Mouse (Mus musculus) neural tube, embryonic 14.5 days (tissue): Measurements from ENCODE around the gene Robo1. TPM values are rescaled to one million over a fixed set of nuclear protein-coding genes. Genes with fewer than 3 reads are reported as not detected.
A peak's percentile ranks its signal among the peaks of the same experiment; 100 is the strongest.

Experiments used
- ATAC-seq: fragments of 200-750 bp; cut with Nextera tagmentation; 2 replicates; pipeline ENCODE4 v1.8.0; 2017; ENCODE audit warnings: low read depth, mild to moderate bottlenecking, moderate TSS enrichment, moderate library complexity
- H3K27ac ChIP-seq: fragments of 300-500 bp; sonication (generic); 2 replicates; pipeline ENCODE4 v1.5.1; 2014; ENCODE audit warnings: low read depth, mild to moderate bottlenecking, control low read depth, low read length, moderate library complexity, mixed read lengths
- H3K27me3 ChIP-seq: fragments of 300-500 bp; sonication (generic); 2 replicates; pipeline ENCODE4 v1.6.1; 2014; ENCODE audit warnings: low read length; ENCODE audit not compliant: control insufficient read depth, insufficient read depth
- H3K36me3 ChIP-seq: fragments of 300-500 bp; sonication (generic); 2 replicates; pipeline ENCODE4 v1.6.1; 2014; ENCODE audit warnings: low read length, mixed read lengths; ENCODE audit not compliant: control insufficient read depth, insufficient read depth
- H3K4me1 ChIP-seq: fragments of 300-500 bp; sonication (generic); 2 replicates; pipeline ENCODE4 v1.6.1; 2014; ENCODE audit warnings: low read length; ENCODE audit not compliant: control insufficient read depth, insufficient read depth
- H3K4me2 ChIP-seq: fragments of 300-500 bp; sonication (generic); 2 replicates; pipeline ENCODE4 v1.6.1; 2014; ENCODE audit warnings: mild to moderate bottlenecking, low read depth, low read length, control low read depth
- H3K4me3 ChIP-seq: fragments of 300-500 bp; sonication (generic); 2 replicates; pipeline ENCODE4 v1.5.1; 2014; ENCODE audit warnings: low read depth, low read length, control low read depth, mixed read lengths
- H3K9ac ChIP-seq: fragments of 300-500 bp; sonication (generic); replicated peaks from 2 replicates; pipeline ENCODE4 v1.6.1; 2014; ENCODE audit warnings: low read depth, mild to moderate bottlenecking, control low read depth, low read length, mixed read lengths
- H3K9me3 ChIP-seq: fragments of 300-500 bp; sonication (generic); 2 replicates; pipeline ENCODE4 v1.6.1; 2016; ENCODE audit warnings: low read length; ENCODE audit not compliant: control insufficient read depth
- WGBS: fragments of 180-500 bp; shearing (Covaris S2); extraction: QIAGEN DNeasy Blood & Tissue Kit; methylation state at CpG from one replicate; pipeline ENCODE4 v1.1.7; 2014; 5-methylcytosine and 5-hydroxymethylcytosine counted together
- polyA plus RNA-seq: library from polyadenylated mRNA; unstranded; fragments of >200 nt; fragmentation: Nextera tagmentation; extraction: Ambion mirVana; gene quantifications from 2 replicates; pipeline ENCODE4 v1.2.1, GENCODE M21; 2014

Gene Robo1
- polyA plus RNA-seq, 1 experiment from 2014 or later = 46.2 TPM

DNA sequence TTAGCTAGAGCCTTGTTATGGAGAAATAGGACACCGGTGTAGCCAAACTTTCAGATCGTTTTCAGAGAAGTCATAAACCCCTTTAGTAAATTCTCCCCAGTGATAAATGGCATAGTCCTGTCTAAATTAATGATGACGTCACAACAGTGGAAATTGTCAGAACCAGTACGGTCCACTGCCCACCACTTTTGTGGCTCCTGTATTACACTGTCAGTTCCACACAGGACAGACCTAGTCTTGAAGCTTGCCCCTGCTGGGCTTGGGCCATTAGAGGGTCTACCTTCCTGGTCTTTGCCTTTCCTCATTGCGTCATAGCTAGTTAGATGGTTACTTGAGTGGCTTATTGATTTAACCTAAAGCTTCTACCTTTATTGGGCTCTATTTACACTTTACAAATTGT is 369.1 kb downstream of the Robo1 start:
- Histone ChIP-seq H3K36me3 (no peaks in the 10 kb centered on the region), H3K4me3 (no peak overlapping the region), H3K9me3 (no peaks in the 10 kb centered on the region), H3K27ac (no peak overlapping the region), H3K27me3 (no peaks in the 10 kb centered on the region), H3K4me1 (peaks cover 14% of the 10 kb centered on the region), H3K9ac (no peak overlapping the region), H3K4me2 (no peak overlapping the region)
- no peak for ATAC-seq
- WGBS = 52% methylated on average over 5 of the region's 5 CpGs

DNA sequence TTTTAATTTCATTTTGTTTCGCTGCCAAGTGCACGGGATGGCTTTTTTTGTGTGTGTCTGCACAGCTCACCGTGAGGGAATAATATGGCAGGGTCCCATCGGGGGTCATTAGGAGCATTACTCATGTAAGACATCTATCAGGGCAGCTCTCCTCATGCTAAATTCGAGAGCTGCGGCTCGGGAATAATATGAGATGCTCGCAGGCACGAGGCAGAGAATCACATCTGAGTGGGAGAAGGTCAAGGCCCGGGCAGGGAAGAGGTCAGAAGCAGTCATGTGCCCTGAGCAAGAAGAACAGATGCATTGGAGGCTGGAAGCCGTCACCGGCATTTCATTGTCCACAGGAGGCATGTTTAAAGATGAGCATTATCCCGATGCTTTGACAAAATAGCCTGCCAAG is 370.3 kb downstream of the Robo1 start:
- H3K9ac ChIP-seq = no peak overlapping the region
- 8% methylated on average over 13 of the region's 13 CpGs for WGBS
- H3K27ac ChIP-seq = no peak overlapping the region
- ATAC-seq = peak; percentile 62; the same call in 1 of the 2 replicates
- H3K4me2 ChIP-seq = peak overlapping the region; percentile 36
- no peak overlapping the region for H3K4me3 ChIP-seq
- no peaks in the 10 kb centered on the region for H3K27me3 ChIP-seq
- peaks cover 14% of the 10 kb centered on the region for H3K4me1 ChIP-seq
- H3K9me3 ChIP-seq = no peaks in the 10 kb centered on the region
- H3K36me3 ChIP-seq = no peaks in the 10 kb centered on the region

GRCm38 (mm10) chr16:72678947-72679558 is 370.9 kb downstream of the Robo1 start:
- Histone ChIP-seq H3K27me3 (no peaks in the 10 kb centered on the region), H3K4me2 (peak overlapping the region; percentile 36; the same call in 1 of the 2 replicates), H3K27ac (no peak overlapping the region), H3K4me3 (no peak overlapping the region), H3K9ac (no peak overlapping the region), H3K9me3 (no peaks in the 10 kb centered on the region), H3K36me3 (no peaks in the 10 kb centered on the region), H3K4me1 (peaks cover 14% of the 10 kb centered on the region)
- ATAC-seq = 0 out of 2 replicates have a peak, but pooled peaks have one; percentile 18
- WGBS = 54% methylated on average over 11 of the region's 11 CpGs

GRCm38 (mm10) chr16:72685604-72686479 is 377.7 kb downstream of the Robo1 start:
- Histone ChIP-seq H3K27ac (no peak overlapping the region), H3K4me3 (no peak overlapping the region), H3K9me3 (no peaks in the 10 kb centered on the region), H3K27me3 (no peaks in the 10 kb centered on the region), H3K4me2 (no peak overlapping the region), H3K9ac (no peak overlapping the region), H3K36me3 (no peaks in the 10 kb centered on the region), H3K4me1 (peaks cover 7% of the 10 kb centered on the region; the same call in 1 of the 2 replicates)
- WGBS = 44% methylated on average over 6 of the region's 6 CpGs
- ATAC-seq = no peak

DNA sequence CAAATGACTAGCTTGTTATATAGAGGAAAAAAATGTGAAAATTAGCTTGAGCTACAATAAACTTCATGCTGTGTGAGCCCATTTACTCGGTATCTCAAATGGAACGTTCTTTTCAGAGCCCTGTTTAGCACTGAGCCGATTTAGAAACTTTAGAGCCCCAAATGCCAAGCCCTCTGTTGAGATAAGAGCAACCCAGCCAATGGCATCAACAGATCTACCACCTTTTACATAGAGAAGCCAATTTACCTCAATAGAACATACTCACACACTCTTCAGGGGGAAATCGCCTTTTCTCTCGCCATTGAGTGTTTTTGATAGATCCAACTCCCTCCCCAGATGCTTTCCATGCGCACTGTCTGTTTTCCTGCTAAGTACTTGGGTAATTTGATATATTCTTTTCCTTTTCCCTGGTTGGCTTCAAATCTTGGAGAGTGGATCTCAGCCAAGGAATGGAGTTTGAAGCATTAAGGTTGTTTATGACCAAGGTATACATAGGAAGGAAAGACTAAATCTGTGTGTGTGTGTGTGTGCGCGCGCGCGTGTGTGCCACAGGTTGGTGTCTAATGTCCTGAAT is 378.5 kb downstream of the Robo1 start:
- Histone ChIP-seq H3K27ac (0 out of 2 replicates have a peak overlapping the region, but pooled peaks have one; percentile 3), H3K9me3 (no peaks in the 10 kb centered on the region), H3K4me2 (no peak overlapping the region), H3K27me3 (no peaks in the 10 kb centered on the region), H3K9ac (no peak overlapping the region), H3K4me1 (peaks cover 12% of the 10 kb centered on the region; the same call in 1 of the 2 replicates), H3K4me3 (no peak overlapping the region), H3K36me3 (no peaks in the 10 kb centered on the region)
- 65% methylated on average over 11 of the region's 11 CpGs for WGBS
- no peak for ATAC-seq

GRCm38 (mm10) chr16:72687651-72688050 is 379.5 kb downstream of the Robo1 start:
- Histone ChIP-seq H3K4me3 (no peak overlapping the region), H3K36me3 (no peaks in the 10 kb centered on the region), H3K9me3 (no peaks in the 10 kb centered on the region), H3K4me1 (peaks cover 21% of the 10 kb centered on the region; the same call in 1 of the 2 replicates), H3K9ac (no peak overlapping the region), H3K27ac (no peak overlapping the region), H3K4me2 (no peak overlapping the region), H3K27me3 (no peaks in the 10 kb centered on the region)
- 48% methylated on average over 3 of the region's 3 CpGs for WGBS
- ATAC-seq = no peak

DNA sequence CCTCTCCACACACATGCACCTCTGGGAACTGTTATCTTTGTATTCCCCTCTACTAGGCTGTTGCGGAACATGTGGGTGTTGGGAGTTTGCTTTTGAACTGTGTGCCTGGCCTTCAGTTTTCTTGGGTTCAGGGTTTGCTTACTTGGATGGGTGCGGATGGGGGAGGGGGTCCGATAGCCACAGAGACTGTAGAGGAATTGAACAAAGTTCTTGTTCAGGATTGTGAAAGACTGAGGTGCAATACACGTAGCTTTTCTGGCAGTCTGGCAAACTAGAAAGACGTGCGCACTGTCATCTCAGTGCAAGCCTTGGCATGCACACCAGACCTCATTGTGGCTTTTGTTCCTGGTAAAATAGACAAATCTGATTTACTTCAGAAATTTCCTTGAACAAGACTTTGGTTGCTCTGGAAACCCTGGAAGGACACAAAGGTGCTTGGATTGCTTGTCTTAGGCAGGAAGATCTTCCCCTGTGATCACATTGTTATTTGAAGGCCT is 380.1 kb downstream of the Robo1 start:
- ATAC-seq = peak; percentile 53; the same call in 1 of the 2 replicates

GRCm38 (mm10) chr16:72691909-72692308 is 383.8 kb downstream of the Robo1 start:
- no peak overlapping the region for H3K9ac ChIP-seq
- H3K9me3 ChIP-seq = no peaks in the 10 kb centered on the region
- peaks cover 31% of the 10 kb centered on the region; the same call in 1 of the 2 replicates for H3K4me1 ChIP-seq
- 11% methylated on average over 3 of the region's 3 CpGs for WGBS
- H3K36me3 ChIP-seq = no peaks in the 10 kb centered on the region
- H3K4me2 ChIP-seq = no peak overlapping the region
- no peak overlapping the region for H3K27ac ChIP-seq
- H3K27me3 ChIP-seq = no peaks in the 10 kb centered on the region
- ATAC-seq = peak; percentile 58; the same call in 1 of the 2 replicates
- no peak overlapping the region for H3K4me3 ChIP-seq

More for the DNA sequence above, 380.1 kb downstream of the Robo1 start:
- no peaks in the 10 kb centered on the region for H3K9me3 ChIP-seq
- H3K36me3 ChIP-seq = no peaks in the 10 kb centered on the region
- no peaks in the 10 kb centered on the region for H3K27me3 ChIP-seq
- H3K4me2 ChIP-seq = no peak overlapping the region
- H3K4me3 ChIP-seq = no peak overlapping the region
- peaks cover 26% of the 10 kb centered on the region; the same call in 1 of the 2 replicates for H3K4me1 ChIP-seq
- no peak overlapping the region for H3K9ac ChIP-seq
- no peak overlapping the region for H3K27ac ChIP-seq
- 64% methylated on average over 6 of the region's 6 CpGs for WGBS
